Mouse (Mus musculus) lung, postnatal 0 days (tissue): ENCODE results near the gene Parg.

Experiments
- CTCF ChIP-seq: IDR thresholded peaks from 2 replicates; pipeline ENCODE4 v1.5.1; 2016; ENCODE audit warnings: antibody characterized with exemption, mild to moderate bottlenecking
- EP300 ChIP-seq: IDR thresholded peaks from 2 replicates; pipeline ENCODE4 v1.6.1; 2016; ENCODE audit warnings: antibody characterized with exemption, mild to moderate bottlenecking, control low read depth

- no peak for TF ChIP-seq CTCF
- TF ChIP-seq EP300: no peak
Observed at GRCm38 (mm10) chr14:32336021-32336420, 134.3 kb downstream of the Parg start.
